Mouse (Mus musculus) erythroblast, embryonic 14.5 days (primary cell): ENCODE data around the gene Pdxdc1. TPM values are rescaled to one million over a fixed set of nuclear protein-coding genes. Genes with fewer than 3 reads are reported as not detected.

Experiments
- H3K27me3 ChIP-seq: 2 replicates; pipeline ENCODE4 v1.6.1; 2012; ENCODE audit warnings: inconsistent platforms; ENCODE audit not compliant: control insufficient read depth
- H3K36me3 ChIP-seq: 2 replicates; pipeline ENCODE4 v1.6.1; 2012; ENCODE audit warnings: mild to moderate bottlenecking, inconsistent platforms; ENCODE audit not compliant: control insufficient read depth
- H3K4me1 ChIP-seq: 2 replicates; pipeline ENCODE4 v1.6.1; 2012; ENCODE audit warnings: inconsistent platforms; ENCODE audit not compliant: control insufficient read depth
- H3K4me3 ChIP-seq: replicated peaks from 2 replicates; pipeline ENCODE3; 2012; ENCODE audit warnings: moderate library complexity, mild to moderate bottlenecking, inconsistent platforms
- H3K9me3 ChIP-seq: 2 replicates; pipeline ENCODE4 v1.6.1; 2012; ENCODE audit warnings: low read length, inconsistent platforms, mixed read lengths; ENCODE audit not compliant: control insufficient read depth
- GATA1 ChIP-seq: IDR thresholded peaks from 2 replicates; pipeline ENCODE4 v1.6.1; 2012; ENCODE audit warnings: low read length, inconsistent platforms, mixed read lengths
- TAL1 ChIP-seq: IDR thresholded peaks from 3 replicates; pipeline ENCODE4 v1.6.1; 2012; ENCODE audit warnings: low read length, inconsistent platforms, mixed read lengths
- polyA plus RNA-seq: library from polyadenylated mRNA; stranded (reverse); fragments of >175 nt; gene quantifications from 2 replicates; pipeline ENCODE4 v1.2.3, GENCODE M21; 2012

The Pdxdc1 gene
- polyA plus RNA-seq, 1 experiment, result 0.52 TPM

DNA sequence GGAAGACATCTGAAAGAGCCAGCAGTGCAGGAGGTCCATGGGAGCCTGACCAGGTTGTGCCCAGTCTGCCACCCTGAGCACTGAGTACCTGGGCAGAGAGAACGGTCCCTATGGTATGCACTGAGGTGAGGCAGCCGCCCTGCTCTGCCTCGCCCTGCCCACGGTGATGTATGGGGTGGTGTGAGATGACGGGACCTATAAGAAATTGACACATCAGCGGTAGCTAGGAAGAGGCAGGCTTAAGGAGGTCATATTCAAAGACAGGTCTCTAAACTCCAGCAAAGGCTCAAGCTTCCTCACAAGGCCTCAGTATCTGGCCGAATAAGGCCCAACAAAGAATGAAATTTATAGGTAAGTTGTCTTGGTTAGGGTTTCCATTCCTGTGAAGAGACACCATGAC is 18.9 kb upstream of the Pdxdc1 start:
- Histone ChIP-seq H3K36me3 (no peaks in the 10 kb centered on the region), H3K4me3 (no peak overlapping the region)
- no peak for TF ChIP-seq TAL1
- no peak for TF ChIP-seq GATA1

DNA sequence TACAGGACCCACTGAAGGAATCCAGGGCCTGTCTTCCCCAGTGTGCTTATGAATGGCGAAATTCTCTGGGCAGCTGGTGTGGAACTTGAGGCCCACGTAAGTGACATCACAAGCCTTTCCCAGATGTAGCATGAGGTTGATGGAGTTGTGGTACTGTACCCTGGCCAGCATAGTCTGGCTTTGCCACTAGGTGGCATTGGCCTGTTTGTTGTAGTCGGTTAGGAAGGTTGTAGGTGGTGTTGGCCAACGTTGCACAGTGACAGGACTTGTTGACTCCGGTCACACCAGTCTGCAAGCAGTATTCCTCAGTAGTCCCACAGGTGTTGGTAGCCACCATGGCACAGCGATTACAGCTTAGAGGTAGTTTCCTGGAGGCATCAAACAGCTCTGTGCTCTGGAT is 18.1 kb upstream of the Pdxdc1 start:
- Histone ChIP-seq H3K36me3 (no peaks in the 10 kb centered on the region), H3K4me1 (no peaks in the 10 kb centered on the region), H3K27me3 (no peaks in the 10 kb centered on the region), H3K4me3 (no peak overlapping the region), H3K9me3 (peaks cover 8% of the 10 kb centered on the region)
- no peak for TF ChIP-seq TAL1
- TF ChIP-seq GATA1, result no peak

More for the DNA sequence above, 18.9 kb upstream of the Pdxdc1 start:
- Histone ChIP-seq H3K27me3 (no peaks in the 10 kb centered on the region), H3K4me1 (no peaks in the 10 kb centered on the region), H3K9me3 (peaks cover 8% of the 10 kb centered on the region)

DNA sequence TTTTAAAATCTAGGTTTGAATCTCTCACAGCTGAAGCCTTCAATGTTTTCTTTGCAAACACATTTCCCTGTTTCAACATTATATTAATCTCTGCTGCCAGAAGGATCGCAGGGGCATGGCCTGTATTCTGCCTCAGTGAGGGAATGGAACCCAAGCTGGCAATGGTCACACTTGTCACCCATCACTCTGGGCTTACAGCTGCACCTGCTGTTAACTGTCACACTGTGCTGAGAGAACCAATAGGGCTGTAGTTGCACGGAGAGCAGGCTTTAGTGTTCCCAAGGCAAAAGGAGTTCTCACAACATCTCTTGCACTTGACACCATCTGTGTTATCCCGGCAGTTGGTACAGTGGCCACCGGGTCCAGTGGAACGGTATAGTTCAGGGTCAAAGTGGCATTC is 17.2 kb upstream of the Pdxdc1 start:
- H3K4me1 ChIP-seq, result no peaks in the 10 kb centered on the region
- no peak overlapping the region for H3K4me3 ChIP-seq
- H3K36me3 ChIP-seq, result no peaks in the 10 kb centered on the region
- peaks cover 8% of the 10 kb centered on the region for H3K9me3 ChIP-seq
- H3K27me3 ChIP-seq, result no peaks in the 10 kb centered on the region
- TF ChIP-seq TAL1, result no peak
- TF ChIP-seq GATA1, result no peak

DNA sequence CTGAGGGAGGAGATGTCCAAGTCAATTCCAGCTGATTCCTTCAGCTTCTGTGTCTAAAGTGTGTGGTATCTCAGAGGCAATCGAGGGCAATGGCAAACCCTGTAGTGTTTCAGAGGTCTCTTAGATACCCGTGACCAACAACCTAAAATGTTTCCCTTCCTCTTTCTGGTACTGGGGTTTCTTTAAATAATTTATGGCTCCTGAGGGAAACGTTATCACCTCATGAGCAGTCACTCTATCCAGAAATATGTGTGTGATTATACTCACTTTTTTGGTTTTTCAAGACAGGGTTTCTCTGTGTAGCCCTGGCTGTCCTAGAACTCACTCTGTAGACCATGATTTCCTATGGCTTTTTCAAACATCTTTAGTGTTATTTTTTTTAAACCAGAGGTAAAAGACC is 4.4 kb upstream of the Pdxdc1 start:
- Histone ChIP-seq H3K4me1 (peaks cover 15% of the 10 kb centered on the region), H3K4me3 (no peak overlapping the region), H3K27me3 (no peaks in the 10 kb centered on the region), H3K36me3 (no peaks in the 10 kb centered on the region; the same call in 1 of the 2 replicates), H3K9me3 (no peaks in the 10 kb centered on the region)
- no peak for TF ChIP-seq TAL1

GRCm38 (mm10) chr16:13903488-13903887 is 557 bp upstream of the Pdxdc1 start:
- no peaks in the 10 kb centered on the region; the same call in 1 of the 2 replicates for H3K36me3 ChIP-seq
- peaks cover 30% of the 10 kb centered on the region for H3K4me1 ChIP-seq
- no peak for TF ChIP-seq GATA1
- TF ChIP-seq TAL1, result no peak
- H3K4me3 ChIP-seq, result peak overlapping the region; percentile 95
- no peaks in the 10 kb centered on the region for H3K9me3 ChIP-seq
- H3K27me3 ChIP-seq, result no peaks in the 10 kb centered on the region

GRCm38 (mm10) chr16:13902397-13902831 is 517 bp downstream of the Pdxdc1 start:
- H3K4me3 ChIP-seq, result peak overlapping the region; percentile 95
- H3K9me3 ChIP-seq, result no peaks in the 10 kb centered on the region
- peaks cover 33% of the 10 kb centered on the region for H3K4me1 ChIP-seq
- no peak for TF ChIP-seq TAL1
- no peak for TF ChIP-seq GATA1
- H3K27me3 ChIP-seq, result no peaks in the 10 kb centered on the region
- H3K36me3 ChIP-seq, result no peaks in the 10 kb centered on the region; the same call in 1 of the 2 replicates

- peaks cover 44% of the 10 kb centered on the region for H3K4me1 ChIP-seq
- H3K27me3 ChIP-seq, result no peaks in the 10 kb centered on the region
These were observed 4.0 kb downstream of the Pdxdc1 start for GRCm38 (mm10) chr16:13898981-13899380.

GRCm38 (mm10) chr16:13896357-13896756 is 6.6 kb downstream of the Pdxdc1 start:
- H3K27me3 ChIP-seq, result no peaks in the 10 kb centered on the region
- no peak overlapping the region for H3K4me3 ChIP-seq
- H3K4me1 ChIP-seq, result peaks cover 23% of the 10 kb centered on the region
- H3K9me3 ChIP-seq, result no peaks in the 10 kb centered on the region
- TF ChIP-seq TAL1 (no peak), GATA1 (no peak)
- no peaks in the 10 kb centered on the region for H3K36me3 ChIP-seq

More at GRCm38 (mm10) chr16:13898981-13899380, 4.0 kb downstream of the Pdxdc1 start:
- TF ChIP-seq GATA1 (no peak), TAL1 (no peak)
- Histone ChIP-seq H3K4me3 (no peak overlapping the region), H3K36me3 (no peaks in the 10 kb centered on the region), H3K9me3 (no peaks in the 10 kb centered on the region)

GRCm38 (mm10) chr16:13895740-13896139 is 7.2 kb downstream of the Pdxdc1 start:
- H3K9me3 ChIP-seq, result no peaks in the 10 kb centered on the region
- peaks cover 21% of the 10 kb centered on the region for H3K4me1 ChIP-seq
- no peak for TF ChIP-seq GATA1
- no peak for TF ChIP-seq TAL1
- H3K4me3 ChIP-seq, result no peak overlapping the region
- no peaks in the 10 kb centered on the region for H3K36me3 ChIP-seq
- H3K27me3 ChIP-seq, result no peaks in the 10 kb centered on the region

DNA sequence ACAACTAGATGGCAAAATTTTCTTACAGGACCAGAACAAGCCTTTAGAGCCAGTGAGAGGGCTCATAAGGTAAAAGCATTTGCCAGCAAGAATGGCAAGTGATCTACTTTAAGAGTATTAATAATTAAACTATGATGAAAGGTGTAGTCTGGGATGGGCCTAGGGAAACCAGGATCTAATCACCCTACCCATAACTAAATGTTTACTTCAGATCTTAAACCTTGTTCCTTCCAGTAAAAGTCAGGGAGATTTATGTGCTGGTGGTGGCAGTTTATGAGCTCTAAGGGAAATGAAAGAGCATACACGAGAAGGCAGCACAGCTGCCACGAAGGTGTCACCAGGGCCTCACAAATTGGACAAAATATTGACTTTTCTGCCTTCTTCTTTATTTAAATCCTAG is 8.8 kb downstream of the Pdxdc1 start:
- Histone ChIP-seq H3K9me3 (no peaks in the 10 kb centered on the region), H3K4me1 (peaks cover 18% of the 10 kb centered on the region), H3K27me3 (no peaks in the 10 kb centered on the region), H3K4me3 (no peak overlapping the region), H3K36me3 (no peaks in the 10 kb centered on the region)
- TF ChIP-seq TAL1 (no peak), GATA1 (no peak)
